Mouse (Mus musculus): ENCODE measurements around the gene Papss1. TPM values are rescaled to one million over a fixed set of nuclear protein-coding genes. Genes with fewer than 3 reads are reported as not detected.

Gene Papss1
- polyA plus RNA-seq, 1 experiment from 2014 or later: 41.9 TPM

- ATAC-seq (ENCODE audit: insufficient number of reproducible peaks, insufficient read depth, low FRiP score, low read depth): no peak
- Histone ChIP-seq H3K27ac (replicated peaks in 1 of 2; ENCODE audit: control insufficient read depth in 1 of 2, insufficient read depth in 1 of 2, low read depth in 2 of 2, low read length in 2 of 2) (no peak overlapping the region), H3K4me2 (ENCODE audit: low read length) (no peak overlapping the region), H3K9ac (ENCODE audit: low read length) (no peak overlapping the region), H3K4me3 (ENCODE audit: control insufficient read depth in 1 of 2, insufficient read depth in 1 of 2, low read depth in 1 of 2, low read length in 2 of 2) (no peak overlapping the region), H3K9me3 (ENCODE audit: control insufficient read depth, low read length) (no peaks in the 10 kb centered on the region), H3K4me1 (ENCODE audit: control insufficient read depth in 2 of 2, insufficient read depth in 2 of 2, low read length in 2 of 2) (peaks cover 3 to 4% of the 10 kb centered on the region in 2 experiments; a peak in 1 of 4 replicates), H3K36me3 (ENCODE audit: control insufficient read depth, insufficient read depth, low read length) (peaks cover 24% of the 10 kb centered on the region), H3K27me3 (ENCODE audit: control insufficient read depth, insufficient read depth, low read length) (no peaks in the 10 kb centered on the region)
- 95% methylated on average over 3 of the region's 3 CpGs for whole genome bisulfite sequencing
These were observed 72.4 kb downstream of the Papss1 start for GRCm38 (mm10) chr3:131637008-131637407.

GRCm38 (mm10) chr3:131637664-131638063, 73.1 kb downstream of the Papss1 start:
- Histone ChIP-seq H3K9ac (ENCODE audit: low read length) (no peak overlapping the region), H3K4me2 (ENCODE audit: low read length) (no peak overlapping the region), H3K27me3 (ENCODE audit: control insufficient read depth, insufficient read depth, low read length) (no peaks in the 10 kb centered on the region), H3K27ac (replicated peaks in 1 of 2; ENCODE audit: control insufficient read depth in 1 of 2, insufficient read depth in 1 of 2, low read depth in 2 of 2, low read length in 2 of 2) (no peak overlapping the region), H3K4me3 (ENCODE audit: control insufficient read depth in 1 of 2, insufficient read depth in 1 of 2, low read depth in 1 of 2, low read length in 2 of 2) (no peak overlapping the region), H3K4me1 (ENCODE audit: control insufficient read depth in 2 of 2, insufficient read depth in 2 of 2, low read length in 2 of 2) (peaks cover 3 to 4% of the 10 kb centered on the region in 2 experiments; a peak in 1 of 4 replicates), H3K9me3 (ENCODE audit: control insufficient read depth, low read length) (no peaks in the 10 kb centered on the region), H3K36me3 (ENCODE audit: control insufficient read depth, insufficient read depth, low read length) (peaks cover 17% of the 10 kb centered on the region)
- WGBS: 36% methylated on average over 10 of the region's 10 CpGs
- ATAC-seq (ENCODE audit: insufficient number of reproducible peaks, insufficient read depth, low FRiP score, low read depth): no peak

- peaks cover 17% of the 10 kb centered on the region for H3K36me3 ChIP-seq (ENCODE audit: control insufficient read depth, insufficient read depth, low read length)
- H3K27ac ChIP-seq (replicated peaks in 1 of 2; ENCODE audit: control insufficient read depth in 1 of 2, insufficient read depth in 1 of 2, low read depth in 2 of 2, low read length in 2 of 2): no peak overlapping the region
- H3K4me3 ChIP-seq (ENCODE audit: control insufficient read depth in 1 of 2, insufficient read depth in 1 of 2, low read depth in 1 of 2, low read length in 2 of 2): no peak overlapping the region
- no peaks in the 10 kb centered on the region for H3K27me3 ChIP-seq (ENCODE audit: control insufficient read depth, insufficient read depth, low read length)
- peaks cover 3 to 4% of the 10 kb centered on the region in 2 experiments; a peak in 1 of 4 replicates for H3K4me1 ChIP-seq (ENCODE audit: control insufficient read depth in 2 of 2, insufficient read depth in 2 of 2, low read length in 2 of 2)
- H3K9me3 ChIP-seq (ENCODE audit: control insufficient read depth, low read length): no peaks in the 10 kb centered on the region
- H3K4me2 ChIP-seq (ENCODE audit: low read length): no peak overlapping the region
- ATAC-seq (ENCODE audit: insufficient number of reproducible peaks, insufficient read depth, low FRiP score, low read depth): no peak
- no peak overlapping the region for H3K9ac ChIP-seq (ENCODE audit: low read length)
- 80% methylated on average over 7 of the region's 7 CpGs for WGBS
These were observed 73.6 kb downstream of the Papss1 start for GRCm38 (mm10) chr3:131638216-131638615.

DNA sequence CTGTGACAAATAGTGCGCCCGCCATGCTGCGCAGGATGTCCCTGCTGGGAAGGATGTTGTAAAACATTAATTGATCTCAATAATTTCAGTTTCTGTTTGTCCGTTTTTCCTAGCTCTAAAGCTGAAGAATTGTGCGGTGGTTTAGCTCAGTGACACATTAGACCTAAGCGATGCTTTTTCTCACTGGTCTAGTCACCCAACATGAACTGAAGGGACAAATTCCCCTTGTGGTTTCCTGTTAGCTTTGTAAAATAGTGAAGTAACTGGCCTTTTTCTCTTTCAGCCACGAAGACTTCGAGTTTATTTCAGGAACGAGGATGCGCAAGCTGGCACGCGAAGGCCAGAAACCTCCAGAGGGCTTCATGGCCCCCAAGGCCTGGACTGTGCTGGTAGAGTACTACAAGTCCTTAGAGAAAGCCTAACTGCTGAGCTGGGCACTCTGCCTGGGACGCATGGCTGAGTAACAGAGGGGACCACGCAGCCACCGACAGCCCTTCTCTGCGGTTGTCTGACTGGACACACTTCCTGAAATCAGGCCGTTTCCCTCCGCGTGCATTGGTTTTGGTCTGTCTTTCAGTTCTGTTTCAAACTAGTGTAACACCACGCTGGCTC, 78.2 kb downstream of the Papss1 start:
- ATAC-seq (ENCODE audit: insufficient number of reproducible peaks, insufficient read depth, low FRiP score, low read depth): no peak
- Histone ChIP-seq H3K27ac (replicated peaks in 1 of 2; ENCODE audit: control insufficient read depth in 1 of 2, insufficient read depth in 1 of 2, low read depth in 2 of 2, low read length in 2 of 2) (no peak overlapping the region), H3K4me3 (ENCODE audit: control insufficient read depth in 1 of 2, insufficient read depth in 1 of 2, low read depth in 1 of 2, low read length in 2 of 2) (no peak overlapping the region), H3K4me1 (ENCODE audit: control insufficient read depth in 2 of 2, insufficient read depth in 2 of 2, low read length in 2 of 2) (peaks cover 0 to under 1% of the 10 kb centered on the region in 2 experiments; a peak in 1 of 4 replicates), H3K9me3 (ENCODE audit: control insufficient read depth, low read length) (no peaks in the 10 kb centered on the region), H3K27me3 (ENCODE audit: control insufficient read depth, insufficient read depth, low read length) (no peaks in the 10 kb centered on the region), H3K9ac (ENCODE audit: low read length) (no peak overlapping the region), H3K36me3 (ENCODE audit: control insufficient read depth, insufficient read depth, low read length) (peaks cover 15% of the 10 kb centered on the region), H3K4me2 (ENCODE audit: low read length) (no peak overlapping the region)
- 92% methylated on average over 20 of the region's 20 CpGs for WGBS

GRCm38 (mm10) chr3:131645203-131645602, 80.6 kb downstream of the Papss1 start:
- Histone ChIP-seq H3K4me3 (ENCODE audit: control insufficient read depth in 1 of 2, insufficient read depth in 1 of 2, low read depth in 1 of 2, low read length in 2 of 2) (no peak overlapping the region), H3K36me3 (ENCODE audit: control insufficient read depth, insufficient read depth, low read length) (peaks cover 15% of the 10 kb centered on the region), H3K27me3 (ENCODE audit: control insufficient read depth, insufficient read depth, low read length) (no peaks in the 10 kb centered on the region), H3K9me3 (ENCODE audit: control insufficient read depth, low read length) (0 out of 2 replicates have a peak, but pooled peaks cover 4% of the 10 kb centered on the region), H3K4me1 (ENCODE audit: control insufficient read depth in 2 of 2, insufficient read depth in 2 of 2, low read length in 2 of 2) (no peaks in the 10 kb centered on the region), H3K9ac (ENCODE audit: low read length) (no peak overlapping the region), H3K4me2 (ENCODE audit: low read length) (no peak overlapping the region), H3K27ac (replicated peaks in 1 of 2; ENCODE audit: control insufficient read depth in 1 of 2, insufficient read depth in 1 of 2, low read depth in 2 of 2, low read length in 2 of 2) (no peak overlapping the region)
- WGBS: 77% methylated on average over 5 of the region's 5 CpGs
- no peak for ATAC-seq (ENCODE audit: insufficient number of reproducible peaks, insufficient read depth, low FRiP score, low read depth)

DNA sequence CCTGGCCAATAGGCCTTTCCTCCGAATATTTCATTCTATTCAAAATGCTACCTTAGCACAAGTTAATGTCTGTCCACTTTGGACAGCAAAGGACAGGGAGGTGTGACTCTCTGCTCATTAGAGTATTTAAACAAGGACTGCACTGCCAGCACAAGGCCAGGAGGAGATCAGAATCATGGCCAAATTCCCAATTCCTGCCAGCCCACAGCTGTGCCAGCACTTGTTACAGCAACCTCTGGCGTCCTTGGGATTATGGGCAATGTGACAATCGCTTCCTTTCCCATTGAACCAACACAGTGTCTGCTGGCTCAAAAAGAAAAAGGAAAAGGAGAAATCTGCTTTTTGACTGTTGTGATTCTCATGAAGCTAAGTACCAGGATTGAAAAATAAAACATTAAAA, 89.8 kb downstream of the Papss1 start:
- 87% methylated on average over 3 of the region's 3 CpGs for WGBS
- Histone ChIP-seq H3K9me3 (ENCODE audit: control insufficient read depth, low read length) (no peaks in the 10 kb centered on the region), H3K27me3 (ENCODE audit: control insufficient read depth, insufficient read depth, low read length) (no peaks in the 10 kb centered on the region), H3K4me3 (ENCODE audit: control insufficient read depth in 1 of 2, insufficient read depth in 1 of 2, low read depth in 1 of 2, low read length in 2 of 2) (no peak overlapping the region), H3K9ac (ENCODE audit: low read length) (no peak overlapping the region), H3K4me2 (ENCODE audit: low read length) (no peak overlapping the region), H3K4me1 (ENCODE audit: control insufficient read depth in 2 of 2, insufficient read depth in 2 of 2, low read length in 2 of 2) (peaks cover 8 to 11% of the 10 kb centered on the region in 2 experiments), H3K27ac (replicated peaks in 1 of 2; ENCODE audit: control insufficient read depth in 1 of 2, insufficient read depth in 1 of 2, low read depth in 2 of 2, low read length in 2 of 2) (no peak overlapping the region), H3K36me3 (ENCODE audit: control insufficient read depth, insufficient read depth, low read length) (no peaks in the 10 kb centered on the region)
- no peak for ATAC-seq (ENCODE audit: insufficient number of reproducible peaks, insufficient read depth, low FRiP score, low read depth)

DNA sequence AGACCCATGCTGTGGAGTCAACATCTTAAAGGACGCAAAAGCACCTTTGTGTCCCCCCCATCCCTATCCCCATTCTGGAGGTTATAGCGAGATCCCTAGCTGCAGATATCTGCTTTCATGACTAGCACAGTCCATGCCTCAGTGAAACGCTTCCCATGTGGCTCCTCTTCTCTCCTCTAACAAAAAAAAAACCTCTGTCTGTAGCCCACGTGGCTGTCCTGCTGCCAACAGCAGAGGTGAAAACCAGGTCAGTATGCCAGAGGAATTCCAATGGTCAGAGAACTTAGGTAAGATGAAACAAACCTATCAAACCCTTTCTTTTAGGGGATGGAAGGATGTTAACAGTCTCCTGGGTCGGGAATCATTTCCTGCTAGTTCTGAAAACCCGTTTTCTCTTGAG, 91.5 kb downstream of the Papss1 start:
- H3K4me2 ChIP-seq (ENCODE audit: low read length): peak overlapping the region; percentile 56
- H3K9ac ChIP-seq (ENCODE audit: low read length): no peak overlapping the region
- peak overlapping the region; percentile 45 to 66; a peak in 3 of 4 replicates for H3K27ac ChIP-seq (replicated peaks in 1 of 2; ENCODE audit: control insufficient read depth in 1 of 2, insufficient read depth in 1 of 2, low read depth in 2 of 2, low read length in 2 of 2)
- H3K4me3 ChIP-seq (ENCODE audit: control insufficient read depth in 1 of 2, insufficient read depth in 1 of 2, low read depth in 1 of 2, low read length in 2 of 2): peak overlapping the region; percentile 19 to 23; a peak in 2 of 4 replicates
- ATAC-seq (ENCODE audit: insufficient number of reproducible peaks, insufficient read depth, low FRiP score, low read depth): no peak
- H3K36me3 ChIP-seq (ENCODE audit: control insufficient read depth, insufficient read depth, low read length): no peaks in the 10 kb centered on the region
- peaks cover 8 to 11% of the 10 kb centered on the region in 2 experiments for H3K4me1 ChIP-seq (ENCODE audit: control insufficient read depth in 2 of 2, insufficient read depth in 2 of 2, low read length in 2 of 2)
- WGBS: 35% methylated on average over 6 of the region's 6 CpGs
- no peaks in the 10 kb centered on the region for H3K9me3 ChIP-seq (ENCODE audit: control insufficient read depth, low read length)
- H3K27me3 ChIP-seq (ENCODE audit: control insufficient read depth, insufficient read depth, low read length): no peaks in the 10 kb centered on the region

- ATAC-seq (ENCODE audit: insufficient number of reproducible peaks, insufficient read depth, low FRiP score, low read depth): no peak
- no peak overlapping the region for H3K4me3 ChIP-seq (ENCODE audit: control insufficient read depth in 1 of 2, insufficient read depth in 1 of 2, low read depth in 1 of 2, low read length in 2 of 2)
- H3K36me3 ChIP-seq (ENCODE audit: control insufficient read depth, insufficient read depth, low read length): no peaks in the 10 kb centered on the region
- H3K9ac ChIP-seq (ENCODE audit: low read length): no peak overlapping the region
- no peaks in the 10 kb centered on the region for H3K9me3 ChIP-seq (ENCODE audit: control insufficient read depth, low read length)
- no peak overlapping the region for H3K27ac ChIP-seq (replicated peaks in 1 of 2; ENCODE audit: control insufficient read depth in 1 of 2, insufficient read depth in 1 of 2, low read depth in 2 of 2, low read length in 2 of 2)
- H3K4me1 ChIP-seq (ENCODE audit: control insufficient read depth in 2 of 2, insufficient read depth in 2 of 2, low read length in 2 of 2): peaks cover 8 to 11% of the 10 kb centered on the region in 2 experiments
- no peaks in the 10 kb centered on the region for H3K27me3 ChIP-seq (ENCODE audit: control insufficient read depth, insufficient read depth, low read length)
- no peak overlapping the region for H3K4me2 ChIP-seq (ENCODE audit: low read length)
These were observed 95.6 kb downstream of the Papss1 start for GRCm38 (mm10) chr3:131660126-131660525.
